Mouse (Mus musculus): ENCODE data around the gene D1Pas1.

Gene D1Pas1

DNA sequence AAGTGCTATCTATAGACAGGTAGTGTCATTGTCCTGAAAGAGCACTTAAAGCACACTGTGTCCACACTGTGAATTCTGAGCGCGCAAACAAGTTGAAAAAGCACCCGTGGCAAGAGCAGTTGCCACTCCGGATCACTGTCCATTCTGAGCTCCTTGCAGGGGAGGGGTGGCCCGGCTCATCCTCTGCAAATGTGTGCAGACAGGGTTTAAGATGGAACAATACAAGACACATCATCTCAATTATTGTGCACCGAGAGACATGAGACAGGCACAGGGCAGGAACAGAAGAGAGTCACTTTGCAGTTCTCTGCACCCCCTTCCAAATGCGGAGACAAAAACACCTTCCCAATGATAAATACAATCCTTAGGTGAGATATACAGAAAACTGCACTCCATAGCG is 19.3 kb downstream of the D1Pas1 start:
- WGBS, result 88% methylated on average over 8 of the region's 8 CpGs

- 35% methylated on average over 9 of the region's 9 CpGs for WGBS
Observed at GRCm38 (mm10) chr1:186988281-186988682, 21.1 kb downstream of the D1Pas1 start.

DNA sequence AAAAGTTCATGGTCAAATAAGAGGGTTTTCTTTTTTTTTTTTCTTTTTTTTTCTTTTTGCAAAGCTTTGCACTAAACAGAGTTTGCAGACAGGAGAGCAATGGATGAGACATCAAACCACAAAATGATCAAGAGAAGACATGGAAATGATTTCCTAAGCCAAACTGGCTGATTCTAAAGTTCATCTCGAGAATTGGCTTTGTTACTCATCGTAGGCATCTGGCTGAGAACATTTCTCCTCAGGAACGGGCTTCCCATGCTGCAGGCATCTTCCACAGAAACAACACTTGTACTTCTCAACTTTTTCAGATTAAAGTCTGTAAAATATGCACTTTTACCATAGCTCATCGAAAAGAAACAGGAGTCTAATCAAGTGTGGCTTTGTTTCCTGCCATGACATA is 21.6 kb downstream of the D1Pas1 start:
- 47% methylated on average over 4 of the region's 4 CpGs for WGBS

DNA sequence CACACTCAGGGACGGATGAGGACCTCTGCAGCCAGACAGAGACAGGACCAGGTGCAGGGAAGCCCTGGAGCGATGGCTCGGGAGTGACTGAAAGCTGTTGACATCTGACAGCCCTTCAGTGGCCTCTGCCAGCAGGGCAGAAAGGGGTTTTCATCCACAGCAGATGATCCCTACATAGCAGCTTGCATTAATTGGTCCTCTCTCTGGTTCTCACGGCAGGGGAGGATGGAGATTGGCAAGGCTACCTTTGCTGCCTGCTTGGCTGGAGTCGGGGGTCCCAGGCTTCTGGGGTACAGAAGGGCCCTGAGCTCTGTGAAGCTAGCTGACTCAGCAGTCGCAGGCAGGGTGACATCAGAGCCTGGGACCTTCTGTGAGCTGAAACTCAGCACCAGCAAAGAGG is 24.3 kb downstream of the D1Pas1 start:
- WGBS, result 40% methylated on average over 6 of the region's 6 CpGs

DNA sequence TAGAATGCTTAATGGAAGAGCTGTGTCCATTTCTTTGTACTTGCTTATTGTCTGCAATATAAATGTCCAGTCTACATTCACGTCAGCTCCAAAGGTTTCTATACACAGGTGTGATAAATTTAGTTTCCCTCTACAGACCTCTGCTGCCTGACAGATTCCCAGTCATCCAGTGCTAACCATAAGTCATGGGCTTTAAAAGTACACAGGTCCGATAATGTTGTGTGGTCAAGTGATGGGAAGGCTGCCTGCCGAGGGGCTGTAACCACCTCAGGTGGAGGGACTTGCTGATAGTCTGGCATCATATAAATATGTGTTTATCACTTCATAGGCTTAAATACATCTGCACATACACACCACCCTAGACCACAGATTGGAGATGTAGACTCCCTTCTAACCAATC is 24.9 kb downstream of the D1Pas1 start:
- WGBS, result 94% methylated on average over 3 of the region's 3 CpGs

- 82% methylated on average over 21 of the region's 21 CpGs for WGBS
Observed at GRCm38 (mm10) chr1:186997596-186998304, 30.5 kb downstream of the D1Pas1 start.

DNA sequence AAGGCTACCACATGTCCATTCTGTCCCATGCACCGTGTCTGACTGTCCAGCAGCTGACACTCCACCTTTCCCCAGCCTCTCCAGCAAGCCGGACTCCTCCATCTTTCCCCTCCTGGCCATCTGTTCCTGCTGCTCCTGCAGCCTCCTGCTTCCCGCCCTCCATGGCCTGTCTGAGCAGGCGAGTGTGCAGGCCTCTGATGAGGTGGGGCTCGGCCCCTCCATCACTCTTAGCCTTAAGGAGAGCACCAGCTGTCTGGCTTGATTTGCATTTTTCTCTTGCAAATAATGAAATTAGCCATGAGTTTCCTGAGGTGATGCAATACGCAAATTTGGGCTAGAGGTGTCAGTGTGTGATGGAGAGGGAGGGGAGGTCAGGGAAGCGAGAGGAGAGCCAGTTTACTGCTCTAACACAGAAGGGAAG is 36.2 kb downstream of the D1Pas1 start:
- 85% methylated on average over 7 of the region's 7 CpGs for WGBS

DNA sequence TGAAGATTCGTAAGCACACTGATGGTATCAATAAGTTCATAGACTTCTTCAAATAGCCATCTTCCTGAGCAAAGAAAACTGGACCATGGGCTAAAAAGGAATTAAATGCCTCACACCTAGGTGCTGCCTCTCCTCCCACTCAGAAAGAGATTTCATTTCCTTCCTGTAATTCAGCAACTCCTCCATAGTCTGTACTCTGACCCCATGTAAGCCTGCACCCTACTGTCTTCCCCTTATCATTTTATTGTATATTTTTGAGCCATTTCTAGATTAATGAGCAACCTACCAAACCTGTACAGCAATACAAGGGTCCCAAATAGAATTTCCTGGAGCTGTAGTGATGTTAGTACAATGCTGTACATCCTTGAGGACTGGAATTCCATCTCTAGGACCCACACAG is 37.1 kb downstream of the D1Pas1 start:
- WGBS, result 93% methylated on average over 1 of the region's 1 CpGs

GRCm38 (mm10) chr1:187006227-187006925 is 39.2 kb downstream of the D1Pas1 start:
- WGBS, result 85% methylated on average over 14 of the region's 14 CpGs

DNA sequence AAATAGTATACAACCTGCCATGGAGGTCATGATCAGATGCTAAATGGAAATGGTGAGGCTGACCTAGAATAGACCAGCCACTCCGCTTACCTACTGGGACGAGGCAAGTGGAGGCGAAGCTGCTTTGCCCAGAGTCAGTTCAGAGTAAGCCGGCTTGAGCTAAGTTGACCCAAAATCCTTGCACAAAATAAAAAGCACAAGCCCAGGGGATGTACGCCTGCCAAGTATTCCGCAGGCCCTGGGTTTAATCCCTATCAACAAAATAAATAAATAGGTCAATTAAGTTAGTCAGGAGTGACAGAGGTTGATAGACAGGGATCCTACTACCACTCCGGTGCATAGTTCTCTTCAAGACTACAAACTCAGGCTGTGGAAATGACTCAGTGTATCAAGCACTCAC is 41.0 kb downstream of the D1Pas1 start:
- WGBS, result 84% methylated on average over 7 of the region's 7 CpGs

DNA sequence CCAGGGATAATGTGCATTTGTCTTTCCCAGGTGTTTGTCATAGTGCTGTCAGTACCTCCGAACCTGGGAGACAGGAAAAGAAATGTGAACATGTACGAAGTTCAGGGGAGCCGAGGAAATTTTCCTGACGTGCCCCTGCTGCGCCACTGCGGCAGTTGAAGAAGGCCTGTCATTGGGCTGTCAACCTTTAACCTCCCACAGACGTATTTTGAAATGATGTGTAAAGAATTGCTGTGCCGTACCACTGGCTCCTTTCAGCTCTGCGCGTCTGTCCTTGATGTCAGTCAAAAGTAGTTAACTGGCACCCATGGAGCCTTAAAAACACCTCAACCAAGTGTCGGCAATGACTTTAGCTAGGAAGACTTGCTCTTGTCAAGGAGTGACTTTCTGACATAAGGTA is 42.9 kb downstream of the D1Pas1 start:
- 95% methylated on average over 11 of the region's 11 CpGs for WGBS

- 94% methylated on average over 4 of the region's 4 CpGs for WGBS
Observed at GRCm38 (mm10) chr1:187011601-187012000, 44.4 kb downstream of the D1Pas1 start.

GRCm38 (mm10) chr1:187014141-187014540 is 46.9 kb downstream of the D1Pas1 start:
- 96% methylated on average over 2 of the region's 2 CpGs for WGBS

- WGBS, result 92% methylated on average over 1 of the region's 1 CpGs
Observed at GRCm38 (mm10) chr1:187015673-187016072, 48.5 kb downstream of the D1Pas1 start.

GRCm38 (mm10) chr1:187016116-187016515 is 48.9 kb downstream of the D1Pas1 start:
- WGBS, result 61% methylated on average over 4 of the region's 4 CpGs

- 63% methylated on average over 7 of the region's 7 CpGs for WGBS
Observed at GRCm38 (mm10) chr1:187020011-187020410, 52.8 kb downstream of the D1Pas1 start.

Measured in cerebral cortex, adult 2 months (tissue).